Mouse (Mus musculus) lung, adult 10 weeks (tissue): Measurements from ENCODE around the gene Atp5j. TPM values are rescaled to one million over a fixed set of nuclear protein-coding genes. Genes with fewer than 3 reads are reported as not detected.

Source experiments
- polyA plus RNA-seq: library from polyadenylated mRNA; stranded (reverse); fragments of 350-450 nt; fragmentation: Illumina TruSeq; extraction: RNeasy Lipid Tissue Mini Kit (QIAGEN cat#74804); gene quantifications from one replicate; pipeline ENCODE4 v1.2.3, GENCODE M21; 2014; ENCODE audit warnings: low read depth, low replicate concordance; ENCODE audit not compliant: insufficient read depth

Gene Atp5j
- polyA plus RNA-seq = 305 TPM

GRCm38 (mm10) chr16:84835441-84835822 lies at the start of gene Atp5j:
Gene Atp5j, minus strand, starts transcription at chr16:84835625.

GRCm38 (mm10) chr16:84834745-84835440 lies 532 bp downstream of the Atp5j start, which contains the start of gene Gabpa:
Gene Gabpa, plus strand, starts transcription at chr16:84834925.

Other genes with a start within 250 kb of the Atp5j start
- gene Mrpl39, start 99.9 kb downstream of the Atp5j start, polyA plus RNA-seq = 18.9 TPM
- gene Jam2, start 61.5 kb downstream of the Atp5j start, polyA plus RNA-seq = 15.3 TPM
- gene Gabpa, start 700 bp downstream of the Atp5j start, polyA plus RNA-seq = 11.9 TPM